Mouse (Mus musculus): Measurements from ENCODE around the gene Ctnnbl1. TPM values are rescaled to one million over a fixed set of nuclear protein-coding genes. Genes with fewer than 3 reads are reported as not detected.
A peak's percentile ranks its signal among the peaks of the same experiment; 100 is the strongest.

The Ctnnbl1 gene
- polyA plus RNA-seq, 1 experiment from 2014 or later = 44.5 TPM

GRCm38 (mm10) chr2:157853135-157853534 is 115.9 kb downstream of the Ctnnbl1 start:
- ATAC-seq (no peak), DNase-seq (ENCODE audit: low read depth, low spot score) (no peak)
- H3K27me3 ChIP-seq = no peaks in the 10 kb centered on the region
- POLR2A ChIA-PET = no interaction called here
- in situ Hi-C loops (cut with MboI; ENCODE audit: low pct_unique_long_range_greater_than_20kb) = no loop called here
- TF ChIP-seq CTCF (IDR thresholded peaks at IDR 0.05) = no peak
- CTCF ChIA-PET = no interaction called here

- no peaks in the 10 kb centered on the region for H3K27me3 ChIP-seq
- in situ Hi-C loops (cut with MboI; ENCODE audit: low pct_unique_long_range_greater_than_20kb) = no loop called here
- ATAC-seq = no peak
- ChIA-PET POLR2A (no interaction called here), CTCF (no interaction called here)
- no peak for TF ChIP-seq CTCF (IDR thresholded peaks at IDR 0.05)
- no peak for DNase-seq (ENCODE audit: low read depth, low spot score)
Observed at GRCm38 (mm10) chr2:157855814-157856213, 118.6 kb downstream of the Ctnnbl1 start.

- in situ Hi-C loops (cut with MboI; ENCODE audit: low pct_unique_long_range_greater_than_20kb) = no loop called here
- ATAC-seq (no peak), DNase-seq (ENCODE audit: low read depth, low spot score) (no peak)
- POLR2A ChIA-PET = no interaction called here
- no peak for TF ChIP-seq CTCF (IDR thresholded peaks at IDR 0.05)
- H3K27me3 ChIP-seq = no peaks in the 10 kb centered on the region
- CTCF ChIA-PET = interaction anchor here (1.0 to 1.5 kb wide), 2 partner anchors 16 to 139 kb away, joined by 3 read pairs; no protein-coding TSS in a partner anchor
Observed at GRCm38 (mm10) chr2:157857496-157857895, 120.3 kb downstream of the Ctnnbl1 start.

- DNase-seq (ENCODE audit: low read depth, low spot score) (no peak), ATAC-seq (no peak)
- POLR2A ChIA-PET = interaction anchor here (0.9 kb wide), 1 partner anchor 12 kb away, joined by 3 read pairs; no protein-coding TSS in a partner anchor
- no peak for TF ChIP-seq CTCF (IDR thresholded peaks at IDR 0.05)
- CTCF ChIA-PET = interaction anchor here (1.5 kb wide), 1 partner anchor 138 kb away, joined by 3 read pairs; no protein-coding TSS in a partner anchor
- H3K27me3 ChIP-seq = no peaks in the 10 kb centered on the region
- in situ Hi-C loops (cut with MboI; ENCODE audit: low pct_unique_long_range_greater_than_20kb) = no loop called here
Observed at GRCm38 (mm10) chr2:157858317-157858716, 121.1 kb downstream of the Ctnnbl1 start.

- in situ Hi-C loops (cut with MboI; ENCODE audit: low pct_unique_long_range_greater_than_20kb) = no loop called here
- CTCF ChIA-PET = interaction anchor here (1.5 kb wide), 1 partner anchor 137 kb away, joined by 3 read pairs; no protein-coding TSS in a partner anchor
- POLR2A ChIA-PET = interaction anchor here (0.9 kb wide), 1 partner anchor 11 kb away, joined by 3 read pairs; no protein-coding TSS in a partner anchor
- no peaks in the 10 kb centered on the region for H3K27me3 ChIP-seq
- DNase-seq (ENCODE audit: low read depth, low spot score) = no peak
- TF ChIP-seq CTCF (IDR thresholded peaks at IDR 0.05) = no peak
- no peak for ATAC-seq
Observed at GRCm38 (mm10) chr2:157859046-157859701, 122.0 kb downstream of the Ctnnbl1 start.

- no peak for ATAC-seq
- H3K27me3 ChIP-seq = no peaks in the 10 kb centered on the region
- no peak for DNase-seq (ENCODE audit: low read depth, low spot score)
- POLR2A ChIA-PET = no interaction called here
- CTCF ChIA-PET = no interaction called here
- in situ Hi-C loops (cut with MboI; ENCODE audit: low pct_unique_long_range_greater_than_20kb) = no loop called here
- no peak for TF ChIP-seq CTCF (IDR thresholded peaks at IDR 0.05)
Observed at GRCm38 (mm10) chr2:157861273-157861944, 124.2 kb downstream of the Ctnnbl1 start.

GRCm38 (mm10) chr2:157862306-157862705 is 125.1 kb downstream of the Ctnnbl1 start:
- no peak for ATAC-seq
- TF ChIP-seq CTCF (IDR thresholded peaks at IDR 0.05) = no peak
- no peak for DNase-seq (ENCODE audit: low read depth, low spot score)
- in situ Hi-C loops (cut with MboI; ENCODE audit: low pct_unique_long_range_greater_than_20kb) = no loop called here
- no peaks in the 10 kb centered on the region for H3K27me3 ChIP-seq
- POLR2A ChIA-PET = no interaction called here
- CTCF ChIA-PET = no interaction called here

- no peak for DNase-seq (ENCODE audit: low read depth, low spot score)
- in situ Hi-C loops (cut with MboI; ENCODE audit: low pct_unique_long_range_greater_than_20kb) = no loop called here
- no peak for TF ChIP-seq CTCF (IDR thresholded peaks at IDR 0.05)
- ATAC-seq = no peak
- no peaks in the 10 kb centered on the region for H3K27me3 ChIP-seq
- POLR2A ChIA-PET = no interaction called here
- CTCF ChIA-PET = no interaction called here
Observed at GRCm38 (mm10) chr2:157867126-157867525, 129.9 kb downstream of the Ctnnbl1 start.

GRCm38 (mm10) chr2:157870247-157870646 is 133.0 kb downstream of the Ctnnbl1 start:
- ChIA-PET POLR2A (interaction anchor here (0.8 kb wide), 1 partner anchor 12 kb away, joined by 3 read pairs; no protein-coding TSS in a partner anchor), CTCF (no interaction called here)
- TF ChIP-seq CTCF (IDR thresholded peaks at IDR 0.05) = no peak
- DNase-seq (ENCODE audit: low read depth, low spot score) (no peak), ATAC-seq (no peak)
- in situ Hi-C loops (cut with MboI; ENCODE audit: low pct_unique_long_range_greater_than_20kb) = no loop called here
- no peaks in the 10 kb centered on the region for H3K27me3 ChIP-seq

GRCm38 (mm10) chr2:157873223-157873622 is 136.0 kb downstream of the Ctnnbl1 start:
- ATAC-seq (peak; percentile 21), DNase-seq (ENCODE audit: low read depth, low spot score) (no peak)
- in situ Hi-C loops (cut with MboI; ENCODE audit: low pct_unique_long_range_greater_than_20kb) = no loop called here
- TF ChIP-seq CTCF (IDR thresholded peaks at IDR 0.05) = no peak
- ChIA-PET CTCF (interaction anchor here (1.5 kb wide), 1 partner anchor 32 kb away, joined by 3 read pairs; no protein-coding TSS in a partner anchor), POLR2A (no interaction called here)
- H3K27me3 ChIP-seq = no peaks in the 10 kb centered on the region

- no peak for ATAC-seq
- H3K27me3 ChIP-seq = no peaks in the 10 kb centered on the region
- in situ Hi-C loops (cut with MboI; ENCODE audit: low pct_unique_long_range_greater_than_20kb) = no loop called here
- POLR2A ChIA-PET = no interaction called here
- CTCF ChIA-PET = interaction anchor here (1.5 kb wide), 1 partner anchor 32 kb away, joined by 3 read pairs; no protein-coding TSS in a partner anchor
- DNase-seq (ENCODE audit: low read depth, low spot score) = no peak
- no peak for TF ChIP-seq CTCF (IDR thresholded peaks at IDR 0.05)
Observed at GRCm38 (mm10) chr2:157873691-157874090, 136.5 kb downstream of the Ctnnbl1 start.
